Mouse (Mus musculus) neural tube, embryonic 11.5 days (tissue): ENCODE data around the gene Acot4. TPM values are rescaled to one million over a fixed set of nuclear protein-coding genes. Genes with fewer than 3 reads are reported as not detected.
"Not testable (repeated sequence)": the region's sequence is repeated elsewhere in the genome, so short reads cannot be mapped to it uniquely, and the experiment has no call there.

Experiments used
- ATAC-seq: fragments of 200-750 bp; cut with Nextera tagmentation; 2 replicates; pipeline ENCODE4 v1.8.0; 2017; ENCODE audit warnings: moderate number of reproducible peaks, mild to moderate bottlenecking, moderate TSS enrichment, moderate library complexity; ENCODE audit not compliant: insufficient read depth, low FRiP score, low TSS enrichment
- DNase-seq: peaks from one replicate; pipeline ENCODE4 v3.0.0-alpha.2; 2015; ENCODE audit warnings: low spot score
- H3K27ac ChIP-seq: fragments of 300-500 bp; sonication (generic); 2 replicates; pipeline ENCODE4 v1.5.1; 2014; ENCODE audit warnings: low read depth, mild to moderate bottlenecking, low read length
- H3K27me3 ChIP-seq: fragments of 300-500 bp; sonication (generic); 2 replicates; pipeline ENCODE4 v1.6.1; 2014; ENCODE audit warnings: mild to moderate bottlenecking, low read length, mixed read lengths; ENCODE audit not compliant: control insufficient read depth, insufficient read depth
- H3K36me3 ChIP-seq: fragments of 300-500 bp; sonication (generic); 2 replicates; pipeline ENCODE4 v1.6.1; 2014; ENCODE audit warnings: mild to moderate bottlenecking, low read length, moderate library complexity, mixed read lengths; ENCODE audit not compliant: control insufficient read depth, insufficient read depth
- H3K4me1 ChIP-seq: fragments of 300-500 bp; sonication (generic); 2 replicates; pipeline ENCODE4 v1.6.1; 2014; ENCODE audit warnings: low read length, mixed read lengths; ENCODE audit not compliant: control insufficient read depth, insufficient read depth
- H3K4me2 ChIP-seq: fragments of 300-500 bp; sonication (generic); 2 replicates; pipeline ENCODE4 v1.6.1; 2014; ENCODE audit warnings: low read depth, mild to moderate bottlenecking, moderate library complexity
- H3K4me3 ChIP-seq: fragments of 300-500 bp; sonication (generic); 2 replicates; pipeline ENCODE4 v1.5.1; 2014; ENCODE audit warnings: low read depth, low read length
- H3K9ac ChIP-seq: fragments of 300-500 bp; sonication (generic); 2 replicates; pipeline ENCODE4 v1.6.1; 2014; ENCODE audit warnings: mild to moderate bottlenecking, low read length
- H3K9me3 ChIP-seq: fragments of 300-500 bp; sonication (generic); 2 replicates; pipeline ENCODE4 v1.6.1; 2016; ENCODE audit warnings: low read length; ENCODE audit not compliant: control insufficient read depth
- WGBS: fragments of 180-500 bp; shearing (Covaris S2); extraction: QIAGEN DNeasy Blood & Tissue Kit; methylation state at CpG from one replicate; pipeline ENCODE4 v1.1.7; 2014; 5-methylcytosine and 5-hydroxymethylcytosine counted together
- polyA plus RNA-seq: library from polyadenylated mRNA; unstranded; fragments of >200 nt; fragmentation: Nextera tagmentation; extraction: Ambion mirVana; gene quantifications from 2 replicates; pipeline ENCODE4 v1.2.1, GENCODE M21; 2014

Gene Acot4
- polyA plus RNA-seq, 1 experiment from 2014 or later, result 0.13 TPM

- ATAC-seq, result no peak
- Histone ChIP-seq H3K4me1 (no peaks in the 10 kb centered on the region), H3K4me2 (no peak overlapping the region), H3K27ac (no peak overlapping the region), H3K36me3 (no peaks in the 10 kb centered on the region), H3K9ac (no peak overlapping the region), H3K9me3 (no peaks in the 10 kb centered on the region), H3K4me3 (no peak overlapping the region), H3K27me3 (no peaks in the 10 kb centered on the region)
- DNase-seq, result no peak
- 89% methylated on average over 9 of the region's 9 CpGs for WGBS
These were observed 15.0 kb upstream of the Acot4 start for GRCm38 (mm10) chr12:84023052-84023745.

DNA sequence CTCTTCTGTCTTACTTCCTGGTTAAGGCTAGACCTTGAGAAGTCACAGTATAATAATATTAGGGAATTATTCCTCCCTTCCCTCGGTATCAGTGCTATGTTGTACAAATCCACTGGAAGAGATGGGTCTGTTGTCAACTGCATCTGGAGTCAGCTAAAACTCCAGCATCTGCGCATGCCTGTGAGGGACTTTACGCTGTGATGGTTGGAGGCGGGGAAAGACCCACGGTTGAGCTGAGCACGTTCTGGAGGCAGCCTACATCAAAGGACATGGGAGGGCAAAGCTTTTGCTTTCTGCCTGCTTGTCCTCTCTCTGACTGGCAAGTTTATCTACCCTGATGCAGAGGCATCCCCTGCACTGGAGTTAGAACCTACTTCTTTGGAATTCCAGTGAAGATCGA lies 12.3 kb upstream of the Acot4 start:
- Histone ChIP-seq H3K4me2 (no peak overlapping the region), H3K4me3 (no peak overlapping the region), H3K36me3 (no peaks in the 10 kb centered on the region), H3K9ac (no peak overlapping the region), H3K27ac (no peak overlapping the region), H3K4me1 (no peaks in the 10 kb centered on the region), H3K9me3 (no peaks in the 10 kb centered on the region), H3K27me3 (no peaks in the 10 kb centered on the region)
- ATAC-seq (no peak), DNase-seq (no peak)
- 90% methylated on average over 7 of the region's 7 CpGs for WGBS

DNA sequence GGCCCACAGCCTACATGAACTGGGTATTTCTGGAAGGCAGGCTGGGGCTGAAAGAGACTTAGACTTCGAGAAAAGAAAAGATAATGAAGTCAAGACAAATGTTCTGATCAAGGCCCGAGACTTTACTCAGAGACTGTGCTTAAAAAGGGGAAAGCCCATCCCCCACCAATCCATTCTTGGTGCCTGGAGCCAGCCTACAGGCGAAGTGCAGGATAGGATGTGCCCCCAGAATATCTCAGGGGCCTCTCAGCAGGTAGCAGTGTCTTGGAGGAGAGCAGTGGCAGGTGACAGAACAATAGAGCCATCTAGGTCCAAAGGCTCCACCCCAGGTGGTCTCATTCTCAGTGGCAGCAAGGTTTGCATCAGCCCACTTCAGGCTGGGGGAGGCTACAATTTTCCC lies 9.9 kb upstream of the Acot4 start:
- not testable (repeated sequence) for H3K9me3 ChIP-seq, H3K4me3 ChIP-seq, H3K27ac ChIP-seq, H3K27me3 ChIP-seq, ATAC-seq, H3K9ac ChIP-seq, H3K36me3 ChIP-seq, H3K4me1 ChIP-seq, DNase-seq, H3K4me2 ChIP-seq
- WGBS, result 66% methylated on average over 3 of the region's 3 CpGs

- not testable (repeated sequence) for H3K4me2 ChIP-seq, ATAC-seq, H3K9me3 ChIP-seq, H3K9ac ChIP-seq, H3K4me3 ChIP-seq, H3K27me3 ChIP-seq, DNase-seq, H3K27ac ChIP-seq, H3K4me1 ChIP-seq, H3K36me3 ChIP-seq
- WGBS, result 90% methylated on average over 1 of the region's 1 CpGs
These were observed 9.1 kb upstream of the Acot4 start for GRCm38 (mm10) chr12:84029043-84029442.

- Histone ChIP-seq H3K4me2 (no peak overlapping the region), H3K27me3 (no peaks in the 10 kb centered on the region), H3K36me3 (no peaks in the 10 kb centered on the region), H3K9ac (no peak overlapping the region), H3K4me3 (no peak overlapping the region), H3K9me3 (no peaks in the 10 kb centered on the region), H3K27ac (no peak overlapping the region), H3K4me1 (no peaks in the 10 kb centered on the region)
- 68% methylated on average over 4 of the region's 4 CpGs for WGBS
- DNase-seq (peak; percentile 68), ATAC-seq (peak; percentile 31; the same call in 1 of the 2 replicates)
These were observed 7.4 kb upstream of the Acot4 start for GRCm38 (mm10) chr12:84030659-84031332.

GRCm38 (mm10) chr12:84032854-84033253 lies 5.3 kb upstream of the Acot4 start:
- Histone ChIP-seq H3K9ac (no peak overlapping the region), H3K9me3 (no peaks in the 10 kb centered on the region), H3K27me3 (no peaks in the 10 kb centered on the region), H3K4me2 (no peak overlapping the region), H3K36me3 (no peaks in the 10 kb centered on the region), H3K4me1 (no peaks in the 10 kb centered on the region), H3K27ac (no peak overlapping the region), H3K4me3 (no peak overlapping the region)
- no peak for DNase-seq
- no peak for ATAC-seq
- WGBS, result 87% methylated on average over 4 of the region's 4 CpGs

DNA sequence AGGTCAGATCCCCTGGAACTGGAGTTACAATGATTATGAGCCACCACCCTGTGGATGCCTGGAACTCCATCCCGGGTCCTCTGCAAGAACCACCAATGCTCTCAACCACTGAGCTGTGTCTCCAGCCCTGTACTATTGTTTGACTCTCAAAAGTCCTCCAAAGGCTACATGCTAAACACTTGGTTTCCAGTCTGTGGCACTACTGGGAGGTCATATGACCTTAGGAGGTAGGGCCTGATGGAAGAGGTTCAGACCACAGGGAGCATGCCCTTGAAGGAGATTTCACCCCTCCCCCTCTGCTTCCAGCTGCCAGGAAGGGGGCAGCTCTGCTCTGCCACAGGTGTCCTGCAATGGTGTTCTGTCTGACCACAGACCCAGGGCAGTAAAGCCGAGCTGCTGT lies 4.9 kb upstream of the Acot4 start:
- not testable (repeated sequence) for H3K9me3 ChIP-seq, H3K27ac ChIP-seq, ATAC-seq, DNase-seq, H3K4me1 ChIP-seq, H3K9ac ChIP-seq, H3K4me3 ChIP-seq, H3K4me2 ChIP-seq, H3K27me3 ChIP-seq, H3K36me3 ChIP-seq
- 77% methylated on average over 2 of the region's 2 CpGs for WGBS

GRCm38 (mm10) chr12:84034108-84034507 lies 4.1 kb upstream of the Acot4 start:
- Histone ChIP-seq H3K36me3 (no peaks in the 10 kb centered on the region), H3K27ac (no peak overlapping the region), H3K9ac (no peak overlapping the region), H3K27me3 (no peaks in the 10 kb centered on the region), H3K4me3 (no peak overlapping the region), H3K9me3 (no peaks in the 10 kb centered on the region), H3K4me2 (no peak overlapping the region), H3K4me1 (no peaks in the 10 kb centered on the region)
- 70% methylated on average over 4 of the region's 4 CpGs for WGBS
- DNase-seq, result no peak
- ATAC-seq, result no peak

DNA sequence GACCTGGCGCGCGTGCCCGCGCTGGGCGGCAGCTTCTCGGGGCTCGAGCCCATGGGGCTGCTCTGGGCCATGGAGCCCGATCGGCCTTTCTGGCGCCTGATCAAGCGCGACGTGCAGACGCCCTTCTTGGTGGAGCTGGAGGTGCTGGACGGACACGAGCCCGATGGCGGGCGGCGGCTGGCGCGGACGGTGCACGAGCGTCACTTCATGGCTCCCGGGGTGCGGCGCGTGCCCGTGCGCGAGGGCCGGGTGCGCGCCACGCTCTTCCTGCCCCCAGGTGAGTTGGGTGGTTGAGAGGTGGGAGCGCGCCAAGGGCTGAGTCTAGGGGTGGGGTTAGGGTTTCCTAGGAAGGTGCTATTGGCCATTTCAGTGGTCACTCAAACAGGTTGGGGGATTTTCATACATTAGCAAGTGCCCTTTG lies 522 bp downstream of the Acot4 start, which contains the start of gene Gm49366:
Gene Gm49366, plus strand, starts transcription at position 245 of the 421 bp plus-strand sequence.
- H3K4me1 ChIP-seq, H3K27ac ChIP-seq, H3K27me3 ChIP-seq, H3K36me3 ChIP-seq, H3K9me3 ChIP-seq, ATAC-seq: not testable (repeated sequence)
- WGBS, result 5% methylated on average over 32 of the region's 39 CpGs
- peak within 1 kb of the TSS; percentile 37 for H3K4me3 ChIP-seq
- peak; percentile 29 for DNase-seq
- peak within 1 kb of the TSS; percentile 55 for H3K4me2 ChIP-seq
- H3K9ac ChIP-seq, result peak within 1 kb of the TSS; percentile 47
